Mouse (Mus musculus): ENCODE data around the gene Mgarp. TPM values are rescaled to one million over a fixed set of nuclear protein-coding genes. Genes with fewer than 3 reads are reported as not detected.
A peak's percentile ranks its signal among the peaks of the same experiment; 100 is the strongest.

The Mgarp gene
- 2.7 and 4.6 TPM in 2 replicates for polyA plus RNA-seq (2012)

DNA sequence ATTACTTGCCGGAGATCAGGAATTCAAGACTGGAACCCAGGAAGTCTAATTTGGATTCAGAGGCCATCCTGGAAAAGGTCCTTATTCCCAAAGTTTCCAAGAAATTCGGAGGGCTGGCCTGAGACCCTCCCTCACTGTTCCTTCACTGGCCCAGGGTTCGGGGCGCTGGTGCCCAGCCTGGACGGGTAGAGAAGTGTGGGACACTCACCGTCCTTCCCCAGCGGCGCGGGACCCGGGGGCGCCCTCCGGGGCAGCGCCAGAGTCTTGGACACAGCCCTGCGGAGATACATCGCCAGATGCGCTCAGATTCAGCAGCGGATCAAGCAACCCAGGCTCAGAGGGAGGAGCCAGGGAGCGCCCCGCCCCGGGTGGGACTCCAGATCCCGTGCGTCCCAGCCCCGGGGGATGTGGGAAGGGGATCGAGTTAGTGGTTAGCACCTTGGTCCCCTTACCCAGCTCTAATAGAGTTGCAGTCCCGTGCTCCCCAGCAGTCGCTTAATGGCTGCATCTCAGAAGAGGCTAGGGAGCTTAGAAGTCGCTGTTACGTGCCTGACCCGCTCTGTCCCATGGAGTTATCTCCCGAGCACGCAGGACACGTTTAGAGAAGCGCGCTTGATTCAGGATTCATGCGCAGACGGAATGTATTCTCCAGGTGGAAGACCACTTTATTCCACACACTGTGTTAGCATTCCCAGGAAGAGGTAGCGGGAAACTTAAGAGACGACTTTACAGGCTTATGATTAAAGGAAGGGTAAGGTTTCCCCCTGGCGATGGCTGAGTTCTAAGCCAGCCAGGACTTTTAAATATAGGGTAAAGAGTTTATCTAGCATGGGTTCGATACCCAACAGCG is at the start of gene Mgarp:
TSS of gene Mgarp (minus strand) at position 520 of the 850 bp plus-strand sequence.
- TF ChIP-seq GATA1 (IDR thresholded peaks at IDR 0.05; ENCODE audit: low read length), result no peak

GRCm38 (mm10) chr3:51434871-51435595 is 38.5 kb upstream of the Mgarp start:
- TF ChIP-seq GATA1 (IDR thresholded peaks at IDR 0.05; ENCODE audit: low read length), result no peak

- TF ChIP-seq GATA1 (IDR thresholded peaks at IDR 0.05; ENCODE audit: low read length), result no peak
Measured at GRCm38 (mm10) chr3:51425394-51425793, 28.9 kb upstream of the Mgarp start.

DNA sequence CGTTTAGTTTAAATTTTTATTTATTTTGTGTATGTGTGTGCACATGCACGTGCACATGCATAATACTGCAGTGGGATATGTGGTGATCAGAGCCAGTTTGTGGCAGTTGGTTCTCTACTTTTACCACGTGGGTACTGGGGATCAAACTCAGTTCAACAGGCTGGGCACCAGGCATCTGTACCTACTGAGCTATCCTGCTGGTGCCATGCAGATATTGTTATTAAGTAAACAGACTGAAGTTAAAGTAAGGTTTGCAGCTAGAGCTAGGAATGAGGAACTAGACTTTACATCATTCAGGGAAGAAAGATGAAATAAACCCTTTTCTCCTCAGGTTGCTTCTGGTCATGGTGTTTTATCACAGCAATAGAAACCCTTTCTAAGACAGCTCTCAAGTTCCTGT is 25.4 kb upstream of the Mgarp start:
- no peak for TF ChIP-seq GATA1 (IDR thresholded peaks at IDR 0.05; ENCODE audit: low read length)

DNA sequence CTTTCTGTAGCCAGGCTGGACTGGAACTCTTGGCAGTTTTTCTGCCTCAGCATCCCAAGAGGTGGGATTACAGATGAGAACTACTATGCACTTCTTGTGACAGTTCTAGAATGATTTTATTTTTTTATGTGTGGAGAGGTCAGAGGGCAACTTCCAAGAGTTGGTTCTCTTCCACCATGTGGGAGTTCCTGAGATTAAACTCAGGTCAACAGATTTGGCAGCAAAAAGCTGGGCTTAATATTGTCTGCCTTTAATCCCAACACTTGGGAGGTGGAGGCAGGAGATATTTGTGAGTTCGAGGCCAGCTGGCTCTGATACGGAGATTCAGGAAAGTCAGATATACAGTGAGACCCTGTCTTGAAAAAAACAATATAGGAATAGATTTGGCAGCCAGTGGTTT is 21.4 kb upstream of the Mgarp start:
- TF ChIP-seq GATA1 (IDR thresholded peaks at IDR 0.05; ENCODE audit: low read length), result no peak

DNA sequence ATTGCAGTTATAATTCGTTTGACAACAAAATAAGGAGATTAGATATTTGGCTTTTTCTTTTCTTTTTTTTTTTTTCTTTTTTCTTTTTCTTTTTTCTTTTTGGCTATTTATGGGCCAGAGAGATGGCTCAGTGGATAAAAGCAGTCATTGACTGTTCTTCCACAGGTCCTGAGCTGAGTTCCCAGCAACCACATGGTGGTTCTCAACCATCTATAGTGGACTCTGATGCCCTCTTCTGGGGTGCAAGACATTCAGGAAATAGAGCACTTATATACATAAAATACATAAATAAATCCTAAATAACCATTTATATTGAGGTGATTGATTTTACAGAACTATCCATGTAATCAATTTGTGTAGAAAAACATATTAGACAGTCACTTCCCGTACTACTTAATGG is 20.9 kb upstream of the Mgarp start:
- no peak for TF ChIP-seq GATA1 (IDR thresholded peaks at IDR 0.05; ENCODE audit: low read length)

GRCm38 (mm10) chr3:51417135-51417458 is 20.6 kb upstream of the Mgarp start:
- TF ChIP-seq GATA1 (IDR thresholded peaks at IDR 0.05; ENCODE audit: low read length), result peak; percentile 41

- TF ChIP-seq GATA1 (IDR thresholded peaks at IDR 0.05; ENCODE audit: low read length), result no peak
Measured at GRCm38 (mm10) chr3:51416364-51417134, 20.0 kb upstream of the Mgarp start.

GRCm38 (mm10) chr3:51416073-51416363 is 19.5 kb upstream of the Mgarp start:
- no peak for TF ChIP-seq GATA1 (IDR thresholded peaks at IDR 0.05; ENCODE audit: low read length)

GRCm38 (mm10) chr3:51415098-51416072 is 18.8 kb upstream of the Mgarp start, which contains the start of gene Naa15:
Gene Naa15, plus strand, starts transcription at chr3:51415148.
- no peak for TF ChIP-seq GATA1 (IDR thresholded peaks at IDR 0.05; ENCODE audit: low read length)

DNA sequence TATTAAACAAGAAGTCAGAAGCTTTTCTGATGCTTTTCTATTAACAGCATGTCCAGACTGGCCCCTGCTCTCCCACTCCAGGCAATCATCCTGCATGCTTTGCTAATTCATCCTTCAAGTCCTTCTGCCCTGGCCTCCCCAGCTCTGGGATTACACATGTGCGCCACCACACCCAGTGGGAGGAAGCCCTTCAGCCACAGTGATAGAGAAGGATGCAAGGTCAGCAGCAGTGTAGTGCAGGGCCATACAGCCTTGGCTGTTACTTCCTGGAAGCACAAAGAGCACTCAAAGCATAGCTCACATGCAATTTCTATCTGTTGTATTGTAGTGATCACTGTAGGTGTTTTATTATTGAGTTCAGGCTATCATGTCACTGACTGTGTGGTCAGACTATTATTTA is 16.7 kb upstream of the Mgarp start:
- TF ChIP-seq GATA1 (IDR thresholded peaks at IDR 0.05; ENCODE audit: low read length), result no peak

DNA sequence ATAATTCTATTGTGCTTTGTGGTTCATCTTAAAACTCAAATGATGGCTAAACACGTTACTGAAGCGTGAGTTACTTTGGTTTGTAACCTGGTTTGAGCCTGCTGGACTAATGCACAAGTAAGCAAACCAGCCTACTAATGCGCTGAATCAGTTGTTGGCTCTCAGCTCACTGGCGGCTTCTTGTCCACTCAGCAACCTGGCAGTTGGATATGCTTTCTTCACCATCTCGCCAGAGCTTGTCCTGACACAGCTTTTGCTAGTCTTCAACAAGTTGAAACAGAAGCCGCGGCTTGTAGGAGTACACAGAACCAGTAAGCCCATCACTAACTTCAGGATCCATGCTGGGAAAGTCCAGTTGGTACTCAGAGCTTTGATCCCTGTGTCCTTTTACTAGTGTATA is 15.9 kb upstream of the Mgarp start:
- no peak for TF ChIP-seq GATA1 (IDR thresholded peaks at IDR 0.05; ENCODE audit: low read length)

GRCm38 (mm10) chr3:51408561-51409183 is 12.1 kb upstream of the Mgarp start, which contains the start of gene Ndufc1:
Gene Ndufc1, minus strand, starts transcription at chr3:51408988.
- TF ChIP-seq GATA1 (IDR thresholded peaks at IDR 0.05; ENCODE audit: low read length), result no peak

DNA sequence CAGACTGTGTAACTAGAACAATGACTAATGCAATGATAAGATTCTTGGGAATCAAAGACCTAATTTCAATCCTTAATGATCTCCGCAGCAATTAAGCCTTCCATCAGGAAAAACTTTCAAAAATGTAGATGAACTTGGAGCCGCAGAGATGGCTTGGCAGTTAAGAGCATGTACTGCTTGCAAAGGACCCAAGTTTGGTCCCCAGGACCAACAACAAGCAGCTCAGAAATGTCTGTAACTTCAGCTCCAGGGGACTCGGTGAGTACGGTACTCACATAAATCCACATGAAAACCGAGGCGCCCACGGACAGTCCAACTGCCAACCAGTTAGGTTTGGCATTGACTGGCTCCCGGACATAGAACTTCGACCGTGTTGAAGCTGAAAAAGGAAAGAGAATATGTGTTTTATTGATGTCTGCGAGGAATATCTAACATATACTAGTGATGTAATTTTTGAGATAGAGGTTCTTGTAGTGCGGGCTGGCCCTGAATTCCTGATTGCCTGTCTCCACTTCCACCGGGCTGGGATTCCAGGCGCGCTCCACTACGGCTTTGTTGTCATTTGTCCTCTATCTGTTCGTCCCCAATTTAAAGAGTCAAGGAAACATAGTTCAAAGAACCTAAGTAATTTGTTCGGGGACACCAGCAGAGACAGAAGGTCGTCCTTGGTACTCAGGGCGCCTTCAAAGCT is 11.5 kb upstream of the Mgarp start:
- TF ChIP-seq GATA1 (IDR thresholded peaks at IDR 0.05; ENCODE audit: low read length), result no peak

Data from G1E-ER4 (cell line).